Mouse (Mus musculus): ENCODE measurements around the gene H2al1m. TPM values are rescaled to one million over a fixed set of nuclear protein-coding genes. Genes with fewer than 3 reads are reported as not detected.
"Not testable (repeated sequence)": the region's sequence is repeated elsewhere in the genome, so short reads cannot be mapped to it uniquely, and the experiment has no call there.

Gene H2al1m
- polyA plus RNA-seq, 1 experiment from 2014 or later = 0.45 TPM

- WGBS = 93% methylated on average over 7 of the region's 7 CpGs
- Histone ChIP-seq H3K27ac (replicated peaks; ENCODE audit: low read depth, low read length) (no peak overlapping the region), H3K9me3 (ENCODE audit: control insufficient read depth, low read length) (no peaks in the 10 kb centered on the region), H3K4me1 (ENCODE audit: control insufficient read depth, insufficient read depth, low read length) (no peaks in the 10 kb centered on the region), H3K9ac (replicated peaks; ENCODE audit: low read length) (no peak overlapping the region), H3K36me3 (ENCODE audit: control insufficient read depth, insufficient read depth, low read length) (no peaks in the 10 kb centered on the region), H3K4me3 (replicated peaks; ENCODE audit: low read depth, low read length) (no peak overlapping the region), H3K4me2 (ENCODE audit: low read length) (no peak overlapping the region), H3K27me3 (ENCODE audit: control insufficient read depth, insufficient read depth, low read length) (no peaks in the 10 kb centered on the region)
- DNase-seq = no peak
- no peak for ATAC-seq (ENCODE audit: low FRiP score, low TSS enrichment)
These were observed 25.7 kb upstream of the H2al1m start for GRCm38 (mm10) chrX:9257831-9258230.

DNA sequence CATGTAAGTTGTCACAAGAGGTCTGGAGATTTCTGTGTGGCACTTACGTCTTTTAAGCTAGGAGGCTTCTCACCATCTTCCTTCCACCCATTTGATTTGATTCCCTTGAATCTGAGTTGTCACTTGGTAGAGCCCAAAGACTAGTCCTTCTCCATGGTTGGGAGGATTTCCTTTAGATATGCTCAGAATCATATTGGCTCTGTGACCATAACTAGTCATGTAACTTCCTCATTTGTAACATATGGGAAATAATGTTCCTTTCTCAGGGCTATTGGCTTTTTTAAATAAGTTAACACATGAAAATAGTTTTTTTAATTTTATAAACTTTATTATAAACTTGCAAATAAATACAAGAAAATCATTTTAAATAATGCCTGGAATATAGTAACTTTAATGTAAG, 24.3 kb upstream of the H2al1m start:
- Histone ChIP-seq H3K4me1 (ENCODE audit: control insufficient read depth, insufficient read depth, low read length) (no peaks in the 10 kb centered on the region), H3K36me3 (ENCODE audit: control insufficient read depth, insufficient read depth, low read length) (no peaks in the 10 kb centered on the region), H3K27ac (replicated peaks; ENCODE audit: low read depth, low read length) (no peak overlapping the region), H3K9me3 (ENCODE audit: control insufficient read depth, low read length) (no peaks in the 10 kb centered on the region), H3K4me3 (replicated peaks; ENCODE audit: low read depth, low read length) (no peak overlapping the region), H3K27me3 (ENCODE audit: control insufficient read depth, insufficient read depth, low read length) (no peaks in the 10 kb centered on the region), H3K4me2 (ENCODE audit: low read length) (no peak overlapping the region), H3K9ac (replicated peaks; ENCODE audit: low read length) (no peak overlapping the region)
- 69% methylated on average over 1 of the region's 1 CpGs for WGBS
- ATAC-seq (ENCODE audit: low FRiP score, low TSS enrichment) (no peak), DNase-seq (no peak)

DNA sequence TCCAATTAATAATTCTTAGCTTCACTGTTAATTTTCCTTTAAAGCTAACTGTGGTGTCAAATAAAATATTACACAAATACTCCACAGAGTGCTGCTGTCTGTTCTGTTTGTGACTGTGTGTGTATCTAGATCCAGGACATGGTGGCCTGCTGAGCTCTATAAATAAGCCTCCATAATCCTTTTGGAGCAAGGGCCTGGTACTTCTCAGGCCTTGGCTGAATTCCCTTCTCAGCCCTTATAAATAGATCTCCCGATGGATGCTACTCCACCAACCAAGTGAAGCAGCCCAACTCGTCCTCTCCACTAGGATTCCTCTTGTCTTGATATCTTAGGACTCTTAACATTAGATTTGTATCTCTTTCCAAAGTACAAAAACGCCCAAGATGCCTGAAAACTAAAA, 12.5 kb upstream of the H2al1m start:
- H3K36me3 ChIP-seq (ENCODE audit: control insufficient read depth, insufficient read depth, low read length) = no peaks in the 10 kb centered on the region
- WGBS = 54% methylated on average over 3 of the region's 3 CpGs
- DNase-seq (no peak), ATAC-seq (ENCODE audit: low FRiP score, low TSS enrichment) (no peak)
- H3K27me3 ChIP-seq (ENCODE audit: control insufficient read depth, insufficient read depth, low read length) = no peaks in the 10 kb centered on the region
- H3K4me2 ChIP-seq (ENCODE audit: low read length) = no peak overlapping the region
- H3K9me3 ChIP-seq (ENCODE audit: control insufficient read depth, low read length) = no peaks in the 10 kb centered on the region
- no peaks in the 10 kb centered on the region for H3K4me1 ChIP-seq (ENCODE audit: control insufficient read depth, insufficient read depth, low read length)
- no peak overlapping the region for H3K4me3 ChIP-seq (replicated peaks; ENCODE audit: low read depth, low read length)
- H3K9ac ChIP-seq (replicated peaks; ENCODE audit: low read length) = no peak overlapping the region
- H3K27ac ChIP-seq (replicated peaks; ENCODE audit: low read depth, low read length) = no peak overlapping the region

DNA sequence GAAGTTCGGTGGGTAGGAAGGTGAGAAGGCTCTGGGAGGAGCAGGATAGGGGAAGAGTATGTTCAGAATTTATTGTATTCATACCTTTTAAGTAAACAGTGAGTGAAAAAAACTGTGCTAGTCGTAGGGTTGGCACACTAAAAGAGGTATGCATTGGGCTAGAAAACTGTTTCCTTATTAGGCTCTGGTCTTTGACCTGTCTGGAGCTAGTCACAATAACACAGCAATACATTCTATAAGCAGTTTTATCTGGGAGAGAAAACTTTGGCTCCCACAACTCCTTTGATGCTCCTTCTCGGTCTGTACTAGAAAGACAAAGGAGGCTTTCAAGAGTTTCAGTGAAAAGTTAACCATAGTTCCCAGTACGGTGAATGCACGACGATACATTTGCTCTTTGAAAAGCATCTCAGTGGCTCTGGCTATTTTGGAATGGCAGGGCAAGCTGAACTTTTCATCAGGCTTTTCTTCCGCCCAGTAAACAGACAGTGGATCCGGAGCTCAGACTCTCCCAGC, 11.6 kb upstream of the H2al1m start:
- Histone ChIP-seq H3K27me3 (ENCODE audit: control insufficient read depth, insufficient read depth, low read length) (no peaks in the 10 kb centered on the region), H3K36me3 (ENCODE audit: control insufficient read depth, insufficient read depth, low read length) (no peaks in the 10 kb centered on the region), H3K9ac (replicated peaks; ENCODE audit: low read length) (no peak overlapping the region; the same call in 1 of the 2 replicates), H3K4me3 (replicated peaks; ENCODE audit: low read depth, low read length) (peak overlapping the region; percentile 50), H3K9me3 (ENCODE audit: control insufficient read depth, low read length) (no peaks in the 10 kb centered on the region), H3K4me2 (ENCODE audit: low read length) (peak overlapping the region; percentile 53), H3K27ac (replicated peaks; ENCODE audit: low read depth, low read length) (no peak overlapping the region), H3K4me1 (ENCODE audit: control insufficient read depth, insufficient read depth, low read length) (no peaks in the 10 kb centered on the region)
- no peak for DNase-seq
- 30% methylated on average over 8 of the region's 8 CpGs for WGBS
- ATAC-seq (ENCODE audit: low FRiP score, low TSS enrichment) = no peak

DNA sequence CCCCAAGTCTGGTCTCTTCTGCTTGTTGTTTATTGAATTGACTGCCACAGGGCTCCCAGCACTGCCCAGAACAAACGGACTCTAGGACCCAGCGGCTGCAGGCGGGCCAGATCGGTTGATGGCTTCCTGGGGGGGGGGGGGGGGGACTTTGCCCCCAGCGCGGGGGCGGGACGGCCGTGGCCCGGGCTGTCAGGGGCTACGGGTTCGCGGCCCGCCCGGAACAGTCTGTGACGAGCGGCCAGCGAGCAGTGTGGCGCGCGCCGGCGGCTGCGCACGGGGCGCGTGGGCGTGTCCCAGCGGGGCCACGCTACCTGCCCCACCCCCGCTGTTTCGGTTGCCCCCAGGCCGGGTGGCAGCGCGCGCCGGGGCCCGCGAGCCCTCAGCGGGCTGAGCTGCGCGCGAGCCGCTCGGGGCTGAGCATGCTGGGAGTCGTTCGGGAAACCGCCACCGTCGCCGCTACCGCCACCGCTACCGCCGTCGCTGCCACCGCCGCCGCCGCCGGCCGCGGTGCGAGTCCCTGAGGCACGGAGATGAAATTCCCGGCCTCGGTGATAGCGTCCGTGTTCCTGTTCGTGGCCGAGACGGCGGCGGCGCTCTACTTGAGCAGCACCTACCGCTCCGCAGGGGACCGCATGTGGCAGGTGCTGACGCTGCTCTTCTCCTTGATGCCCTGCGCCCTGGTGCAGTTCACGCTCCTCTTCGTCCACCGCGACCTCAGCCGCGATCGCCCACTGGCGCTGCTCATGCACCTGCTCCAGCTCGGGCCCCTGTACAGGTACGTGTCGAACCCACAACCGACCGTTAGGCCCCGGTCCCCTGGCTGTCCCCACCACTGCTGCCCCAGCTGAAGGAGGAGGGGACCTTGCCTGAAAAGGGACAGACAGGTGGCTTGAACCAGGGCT, 10.9 kb upstream of the H2al1m start, which contains the start of gene Xk:
Gene Xk (plus strand): TSS at position 297 of the 902 bp plus-strand sequence.
- ATAC-seq (ENCODE audit: low FRiP score, low TSS enrichment) = peak; percentile 90
- 21% methylated on average over 77 of the region's 94 CpGs for WGBS
- peak within 1 kb of the TSS; percentile 50 for H3K4me3 ChIP-seq (replicated peaks; ENCODE audit: low read depth, low read length)
- H3K27me3 ChIP-seq (ENCODE audit: control insufficient read depth, insufficient read depth, low read length) = no peaks in the 10 kb centered on the region
- H3K4me1 ChIP-seq (ENCODE audit: control insufficient read depth, insufficient read depth, low read length) = no peaks in the 10 kb centered on the region
- H3K4me2 ChIP-seq (ENCODE audit: low read length) = peak within 1 kb of the TSS; percentile 53
- peak within 1 kb of the TSS; percentile 57 for H3K9ac ChIP-seq (replicated peaks; ENCODE audit: low read length)
- DNase-seq = peak; percentile 74
- no peaks in the 10 kb centered on the region for H3K36me3 ChIP-seq (ENCODE audit: control insufficient read depth, insufficient read depth, low read length)
- peak within 1 kb of the TSS; percentile 55 for H3K27ac ChIP-seq (replicated peaks; ENCODE audit: low read depth, low read length)
- no peaks in the 10 kb centered on the region for H3K9me3 ChIP-seq (ENCODE audit: control insufficient read depth, low read length)

GRCm38 (mm10) chrX:9273377-9274002, 10.1 kb upstream of the H2al1m start:
- H3K4me2 ChIP-seq (ENCODE audit: low read length) = peak overlapping the region; percentile 53
- ATAC-seq (ENCODE audit: low FRiP score, low TSS enrichment) = no peak
- H3K27me3 ChIP-seq (ENCODE audit: control insufficient read depth, insufficient read depth, low read length) = no peaks in the 10 kb centered on the region
- H3K4me3 ChIP-seq (replicated peaks; ENCODE audit: low read depth, low read length) = peak overlapping the region; percentile 50
- no peak overlapping the region for H3K27ac ChIP-seq (replicated peaks; ENCODE audit: low read depth, low read length)
- peak; percentile 8 for DNase-seq
- 61% methylated on average over 12 of the region's 12 CpGs for WGBS
- no peaks in the 10 kb centered on the region for H3K4me1 ChIP-seq (ENCODE audit: control insufficient read depth, insufficient read depth, low read length)
- no peaks in the 10 kb centered on the region for H3K36me3 ChIP-seq (ENCODE audit: control insufficient read depth, insufficient read depth, low read length)
- H3K9me3 ChIP-seq (ENCODE audit: control insufficient read depth, low read length) = no peaks in the 10 kb centered on the region
- peak overlapping the region; percentile 57; the same call in 1 of the 2 replicates for H3K9ac ChIP-seq (replicated peaks; ENCODE audit: low read length)

GRCm38 (mm10) chrX:9274321-9274720, 9.2 kb upstream of the H2al1m start:
- Histone ChIP-seq H3K27ac (replicated peaks; ENCODE audit: low read depth, low read length) (no peak overlapping the region), H3K9ac (replicated peaks; ENCODE audit: low read length) (no peak overlapping the region), H3K4me3 (replicated peaks; ENCODE audit: low read depth, low read length) (no peak overlapping the region)

DNA sequence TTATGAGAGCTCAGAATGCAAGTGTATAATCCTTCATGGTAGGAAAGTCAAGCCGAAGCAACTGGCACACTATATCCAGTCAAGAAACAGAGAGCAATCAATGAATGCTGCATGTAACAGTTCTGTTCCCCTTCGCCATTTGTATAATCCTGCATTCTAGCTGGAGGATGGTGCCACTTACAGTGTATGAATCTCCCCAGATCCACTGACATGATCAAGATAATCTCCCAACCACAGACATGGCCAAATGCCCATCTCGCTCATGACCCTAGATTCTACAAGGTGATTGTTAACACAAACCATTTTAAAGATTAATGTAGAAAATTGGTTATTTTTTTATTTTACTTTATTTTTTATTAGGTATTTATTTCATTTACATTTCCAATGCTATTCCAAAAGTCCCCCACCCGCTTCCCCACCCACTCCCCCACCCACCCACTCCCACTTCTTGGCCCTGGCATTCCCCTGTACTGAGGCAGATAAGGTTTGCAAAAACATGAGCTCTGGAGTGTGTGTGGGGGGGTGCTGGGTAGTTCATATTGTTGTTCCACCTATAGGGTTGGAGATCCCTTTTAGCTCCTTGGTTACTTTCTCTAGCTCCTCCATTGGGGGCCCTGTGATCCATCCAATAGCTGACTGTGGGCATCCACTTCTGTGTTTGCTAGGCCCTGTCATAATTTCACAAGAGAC, 9.7 kb downstream of the H2al1m start:
- not testable (repeated sequence) for H3K9ac ChIP-seq (replicated peaks; ENCODE audit: low read length); H3K9me3 ChIP-seq (ENCODE audit: control insufficient read depth, low read length); ATAC-seq (ENCODE audit: low FRiP score, low TSS enrichment); H3K4me3 ChIP-seq (replicated peaks; ENCODE audit: low read depth, low read length); H3K27ac ChIP-seq (replicated peaks; ENCODE audit: low read depth, low read length); H3K36me3 ChIP-seq (ENCODE audit: control insufficient read depth, insufficient read depth, low read length); H3K27me3 ChIP-seq (ENCODE audit: control insufficient read depth, insufficient read depth, low read length); H3K4me2 ChIP-seq (ENCODE audit: low read length); DNase-seq; H3K4me1 ChIP-seq (ENCODE audit: control insufficient read depth, insufficient read depth, low read length)
- WGBS = 81% methylated on average over 3 of the region's 4 CpGs

More at GRCm38 (mm10) chrX:9274321-9274720, 9.2 kb upstream of the H2al1m start:
- H3K4me2 ChIP-seq (ENCODE audit: low read length) = no peak overlapping the region
- no peaks in the 10 kb centered on the region for H3K4me1 ChIP-seq (ENCODE audit: control insufficient read depth, insufficient read depth, low read length)
- H3K27me3 ChIP-seq (ENCODE audit: control insufficient read depth, insufficient read depth, low read length) = no peaks in the 10 kb centered on the region
- no peaks in the 10 kb centered on the region for H3K9me3 ChIP-seq (ENCODE audit: control insufficient read depth, low read length)
- WGBS = 84% methylated on average over 8 of the region's 8 CpGs
- ATAC-seq (ENCODE audit: low FRiP score, low TSS enrichment) = no peak
- no peak for DNase-seq
- no peaks in the 10 kb centered on the region for H3K36me3 ChIP-seq (ENCODE audit: control insufficient read depth, insufficient read depth, low read length)

All from midbrain, embryonic 14.5 days (tissue).